Comparison of ENCODE assay signal across 19 mouse cellular contexts in genomic region chr17:75304807-75305420, GRCm38 (mm10).
"Had no signal": no experiment of that assay in that cellular context is flagged by ENCODE, and none has a peak within 500 bp of the region (broad histone marks: within the 10 kb centered on the region; RNA-seq: fewer than 3 reads in every experiment).

No protein-coding gene starts in this region.

- DNase-seq: kidney, adult 18-20 months; kidney, postnatal 14 days; layer of hippocampus, adult 9-11 months; layer of hippocampus, postnatal 36 days; liver, embryonic 13.5 days; lung, adult 2 months; lung, postnatal 14 days; lung, postnatal 4 days; midbrain, embryonic 14.5 days; right cerebral cortex, postnatal 14 days; right cerebral cortex, postnatal 4 days; spleen, adult 18-20 months; thymus, adult 2 months; thymus, postnatal 14 days; thymus, postnatal 4 days had no signal

- H3K9me3 ChIP-seq: liver, embryonic 13.5 days had no signal

- H3K4me1 ChIP-seq: liver, embryonic 13.5 days had no signal

- H3K36me3 ChIP-seq: liver, embryonic 13.5 days had no signal

- H3K9ac ChIP-seq: liver, embryonic 13.5 days had no signal

- H3K27me3 ChIP-seq: liver, embryonic 13.5 days had no signal

- H3K4me2 ChIP-seq: liver, embryonic 13.5 days; midbrain, embryonic 11.5 days had no signal

- H3K27ac ChIP-seq: layer of hippocampus, adult 2 months; left cerebral cortex, adult 2 months; liver, embryonic 13.5 days; stomach, postnatal 0 days had no signal

- H3K4me3 ChIP-seq: layer of hippocampus, adult 2 months; left cerebral cortex, adult 2 months; liver, embryonic 13.5 days had no signal
